ENCODE assay signal across 12 mouse cellular contexts in the genomic region with DNA sequence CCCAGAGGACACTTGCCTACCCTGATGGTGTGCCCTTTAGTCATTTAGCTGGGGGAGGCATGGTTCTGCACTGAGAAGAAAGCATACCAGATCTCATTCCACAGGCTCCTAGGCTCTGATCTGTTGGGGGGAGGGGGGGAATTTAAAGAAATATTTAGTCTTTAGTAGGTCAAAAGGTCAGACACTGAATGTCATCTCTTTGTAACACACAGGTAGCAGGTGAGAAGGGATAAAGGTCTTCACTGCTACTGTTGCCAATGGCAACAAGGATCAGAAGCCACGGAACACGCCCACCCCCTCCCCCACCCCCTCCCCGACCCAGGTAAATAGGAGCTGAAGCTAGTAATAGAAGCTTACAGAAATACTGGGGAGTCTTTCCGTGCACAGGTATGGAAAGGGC. TPM values are rescaled to one million over a fixed set of nuclear protein-coding genes. Genes with fewer than 3 reads are reported as not detected.
A peak's percentile ranks its signal among the peaks of the same experiment; 100 is the strongest.
DNase-seq lines count a peak whose midpoint lies in the region; ATAC-seq and TF ChIP-seq lines count a peak whose summit lies in the region.
"Had no signal": no experiment of that assay in that cellular context is flagged by ENCODE, and none has a peak within 500 bp of the region (broad histone marks: within the 10 kb centered on the region; RNA-seq: fewer than 3 reads in every experiment).

No protein-coding gene starts in this region.

- no peak overlapping the region for H3K27ac ChIP-seq in hindbrain, embryonic 12.5 days
- H3K27ac ChIP-seq in hindbrain, embryonic 11.5 days (ENCODE audit: low read depth, low read length): no peak overlapping the region
- H3K27ac ChIP-seq in neural tube, embryonic 11.5 days (ENCODE audit: low read depth, low read length): no peak overlapping the region
- H3K27ac ChIP-seq in liver, embryonic 14.5 days: no peak overlapping the region
- H3K27ac ChIP-seq in stomach, embryonic 16.5 days (ENCODE audit: low read length): no peak overlapping the region

- no peak overlapping the region for H3K4me3 ChIP-seq in hindbrain, embryonic 12.5 days
- H3K4me3 ChIP-seq in hindbrain, embryonic 11.5 days (ENCODE audit: low read depth, low read length): no peak overlapping the region
- H3K4me3 ChIP-seq in neural tube, embryonic 11.5 days (ENCODE audit: low read depth, low read length): no peak overlapping the region
- no peak overlapping the region for H3K4me3 ChIP-seq in liver, embryonic 14.5 days (ENCODE audit: insufficient read depth in 1 of 2, low read depth in 2 of 2, low read length in 2 of 2)
- H3K4me3 ChIP-seq in stomach, embryonic 16.5 days (replicated peaks; ENCODE audit: low read length): no peak overlapping the region

- ATAC-seq in hindbrain, embryonic 12.5 days (ENCODE audit: low FRiP score): no peak
- ATAC-seq in hindbrain, embryonic 11.5 days (ENCODE audit: low FRiP score): no peak
- ATAC-seq in neural tube, embryonic 11.5 days (ENCODE audit: insufficient read depth, low FRiP score, low TSS enrichment): no peak
- ATAC-seq in liver, embryonic 14.5 days (ENCODE audit: insufficient read depth): no peak
- no peak for ATAC-seq in stomach, embryonic 16.5 days (ENCODE audit: insufficient read depth, low FRiP score)

- H3K4me1 ChIP-seq in hindbrain, embryonic 12.5 days: peaks cover 28% of the 10 kb centered on the region
- peaks cover 3% of the 10 kb centered on the region; the same call in 1 of the 2 replicates for H3K4me1 ChIP-seq in hindbrain, embryonic 11.5 days (replicated peaks; ENCODE audit: control insufficient read depth, insufficient read depth, low read length)
- peaks cover 35% of the 10 kb centered on the region for H3K4me1 ChIP-seq in neural tube, embryonic 11.5 days (ENCODE audit: control insufficient read depth, insufficient read depth, low read length)
- H3K4me1 ChIP-seq in liver, embryonic 14.5 days (replicated peaks; ENCODE audit: control insufficient read depth in 2 of 2, insufficient read depth in 2 of 2, low read length in 1 of 2): peaks cover 0 to 17% of the 10 kb centered on the region in 2 experiments; a peak in 2 of 4 replicates
- peaks cover 30% of the 10 kb centered on the region for H3K4me1 ChIP-seq in stomach, embryonic 16.5 days (ENCODE audit: control insufficient read depth, insufficient read depth, low read length)

- TF ChIP-seq CTCF in liver, embryonic 14.5 days (IDR thresholded peaks at IDR 0.05; ENCODE audit: low read depth): no peak

- no peak overlapping the region for H3K9ac ChIP-seq in hindbrain, embryonic 12.5 days
- no peak overlapping the region for H3K9ac ChIP-seq in hindbrain, embryonic 11.5 days (ENCODE audit: low read depth, low read length)
- no peak overlapping the region for H3K9ac ChIP-seq in neural tube, embryonic 11.5 days (ENCODE audit: low read length)
- H3K9ac ChIP-seq in liver, embryonic 14.5 days (replicated peaks): no peak overlapping the region
- H3K9ac ChIP-seq in stomach, embryonic 16.5 days (ENCODE audit: low read length): no peak overlapping the region

- H3K27me3 ChIP-seq in hindbrain, embryonic 12.5 days: peaks cover 41% of the 10 kb centered on the region
- peaks cover 8% of the 10 kb centered on the region; the same call in 1 of the 2 replicates for H3K27me3 ChIP-seq in hindbrain, embryonic 11.5 days (ENCODE audit: control insufficient read depth, insufficient read depth, low read length)
- H3K27me3 ChIP-seq in neural tube, embryonic 11.5 days (ENCODE audit: control insufficient read depth, insufficient read depth, low read length): no peaks in the 10 kb centered on the region
- peaks cover 17% of the 10 kb centered on the region for H3K27me3 ChIP-seq in liver, embryonic 14.5 days (ENCODE audit: control insufficient read depth, insufficient read depth, low read length)
- H3K27me3 ChIP-seq in stomach, embryonic 16.5 days (ENCODE audit: control insufficient read depth, insufficient read depth, low read length): no peaks in the 10 kb centered on the region

- TF ChIP-seq EP300 in liver, embryonic 14.5 days (IDR thresholded peaks at IDR 0.05; ENCODE audit: low read depth): no peak

- no peaks in the 10 kb centered on the region for H3K36me3 ChIP-seq in hindbrain, embryonic 12.5 days
- H3K36me3 ChIP-seq in hindbrain, embryonic 11.5 days (ENCODE audit: control insufficient read depth, insufficient read depth, low read length): no peaks in the 10 kb centered on the region
- H3K36me3 ChIP-seq in neural tube, embryonic 11.5 days (ENCODE audit: control insufficient read depth, insufficient read depth, low read length): no peaks in the 10 kb centered on the region
- no peaks in the 10 kb centered on the region for H3K36me3 ChIP-seq in liver, embryonic 14.5 days (replicated peaks; ENCODE audit: control insufficient read depth, insufficient read depth, low read depth)
- H3K36me3 ChIP-seq in stomach, embryonic 16.5 days (ENCODE audit: control insufficient read depth, insufficient read depth, low read length): no peaks in the 10 kb centered on the region

- DNase-seq in hindbrain, embryonic 11.5 days (ENCODE audit: low spot score): no peak
- DNase-seq in neural tube, embryonic 11.5 days (ENCODE audit: low spot score): no peak
- DNase-seq in neural tube, embryonic 10.5 days (ENCODE audit: extremely low spot score, low spot score): no peak
- no peak for DNase-seq in liver, embryonic 14.5 days (ENCODE audit: low read depth in 3 of 3, low spot score in 3 of 3)
- DNase-seq in embryo, embryonic 10 days (ENCODE audit: low spot score): no peak
- DNase-seq in frontal cortex, postnatal 25 days (ENCODE audit: low spot score in 2 of 2): no peak
- DNase-seq: B cell, adult 2 months; cerebellum, postnatal 25 days; heart, adult 2 months; thymus, postnatal 4 days had no signal

- WGBS in hindbrain, embryonic 12.5 days: 18% methylated on average over 4 of the region's 4 CpGs
- WGBS in hindbrain, embryonic 11.5 days: 16% methylated on average over 4 of the region's 4 CpGs
- 6% methylated on average over 4 of the region's 4 CpGs for WGBS in neural tube, embryonic 11.5 days
- 20% methylated on average over 4 of the region's 4 CpGs for WGBS in liver, embryonic 14.5 days (ENCODE audit: insufficient replicate concordance)
- WGBS in stomach, embryonic 16.5 days: 20% methylated on average over 4 of the region's 4 CpGs

- no peaks in the 10 kb centered on the region for H3K9me3 ChIP-seq in hindbrain, embryonic 12.5 days (replicated peaks)
- H3K9me3 ChIP-seq in hindbrain, embryonic 11.5 days (ENCODE audit: control insufficient read depth, low read length): no peaks in the 10 kb centered on the region
- no peaks in the 10 kb centered on the region for H3K9me3 ChIP-seq in neural tube, embryonic 11.5 days (ENCODE audit: control insufficient read depth, low read length)
- H3K9me3 ChIP-seq in liver, embryonic 14.5 days (ENCODE audit: control insufficient read depth, low read length): no peaks in the 10 kb centered on the region
- no peaks in the 10 kb centered on the region for H3K9me3 ChIP-seq in stomach, embryonic 16.5 days (replicated peaks; ENCODE audit: control insufficient read depth, low read length)

- peak overlapping the region; percentile 80; the same call in 1 of the 2 replicates for H3K4me2 ChIP-seq in hindbrain, embryonic 12.5 days (replicated peaks)
- no peak overlapping the region for H3K4me2 ChIP-seq in hindbrain, embryonic 11.5 days (replicated peaks; ENCODE audit: low read depth, low read length)
- H3K4me2 ChIP-seq in neural tube, embryonic 11.5 days (ENCODE audit: low read depth): peak overlapping the region; percentile 62; the same call in 1 of the 2 replicates
- H3K4me2 ChIP-seq in liver, embryonic 14.5 days (ENCODE audit: low read depth): peak overlapping the region; percentile 47
- H3K4me2 ChIP-seq in stomach, embryonic 16.5 days (ENCODE audit: low read depth, low read length): 0 out of 2 replicates have a peak overlapping the region, but pooled peaks have one; percentile 81

RNA-seq across cellular contexts. Expression of gene Rbp1, which starts 0.9 kb away (rescaled TPM):
- polyA plus RNA-seq in hindbrain, embryonic 12.5 days (2016; fragmentation: Nextera tagmentation; extraction: Ambion mirVana): 53.2 and 57.8 TPM in 2 replicates
- polyA plus RNA-seq in hindbrain, embryonic 11.5 days (2014; fragmentation: Nextera tagmentation; extraction: Ambion mirVana): 48.7 and 57.8 TPM in 2 replicates
- 188 and 194 TPM in 2 replicates for polyA plus RNA-seq in neural tube, embryonic 11.5 days (2014; fragmentation: Nextera tagmentation; extraction: Ambion mirVana)
- 19.1 and 32.0 TPM in 2 replicates for polyA plus RNA-seq in liver, embryonic 14.5 days (2012; rRNA removed)
- 34.1 and 35.5 TPM in 2 replicates for polyA plus RNA-seq in liver, embryonic 14.5 days (2014; fragmentation: Nextera tagmentation; extraction: Ambion mirVana)
- 81.3 and 82.8 TPM in 2 replicates for polyA plus RNA-seq in stomach, embryonic 16.5 days (2015; fragmentation: Nextera tagmentation; extraction: Ambion mirVana)
